Mouse (Mus musculus) lung, adult 2 months (tissue): ENCODE measurements around the gene Rexo5.

Source experiments
- CTCF ChIP-seq: fragments of 200-500 bp; IDR thresholded peaks from 2 replicates; pipeline ENCODE4 v1.5.1; 2011; ENCODE audit warnings: mild to moderate bottlenecking, low read length, control low read depth; ENCODE audit not compliant: insufficient read depth
- POLR2A ChIP-seq: fragments of 200-500 bp; IDR thresholded peaks from 2 replicates; pipeline ENCODE4 v1.6.1; 2011; ENCODE audit warnings: low read depth, mild to moderate bottlenecking, control low read depth, low read length, borderline replicate concordance; ENCODE audit errors: extremely low read depth

DNA sequence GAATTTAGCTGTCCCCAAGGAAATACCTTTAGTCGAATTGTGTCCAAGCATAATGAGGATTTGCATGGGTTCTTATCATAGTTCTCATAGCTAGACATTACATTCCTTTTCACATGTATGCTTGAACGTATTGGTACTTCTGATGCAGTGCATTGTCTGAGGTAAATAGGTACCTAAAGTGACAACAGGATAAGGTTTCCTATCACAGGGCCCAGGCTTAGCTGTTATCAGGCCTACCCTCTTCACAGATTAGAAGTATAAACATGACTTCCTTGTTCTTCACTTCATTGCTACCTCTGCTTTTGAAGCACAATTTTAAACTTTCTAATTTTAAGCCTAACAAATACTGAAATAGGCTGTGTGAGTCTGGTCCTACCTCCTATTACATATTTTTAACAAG, 51.7 kb downstream of the Rexo5 start:
- TF ChIP-seq CTCF (no peak), POLR2A (no peak)
